Mouse (Mus musculus) splenic B cell, adult 2 months (primary cell): Measurements from ENCODE around the gene Nfkbie.

Source experiments
- DNase-seq: peaks from one replicate; pipeline ENCODE4 v3.0.0-alpha.2; 2011; ENCODE audit warnings: low read depth, low spot score
- H3K27me3 ChIP-seq: 2 replicates; pipeline ENCODE4 v1.6.1; 2012; ENCODE audit warnings: mild to moderate bottlenecking, low read length, moderate library complexity, mixed read lengths; ENCODE audit not compliant: control insufficient read depth, poor library complexity, insufficient read depth, severe bottlenecking
- H3K36me3 ChIP-seq: 2 replicates; pipeline ENCODE4 v1.6.1; 2012; ENCODE audit warnings: mild to moderate bottlenecking, low read length, moderate library complexity, mixed read lengths; ENCODE audit not compliant: control insufficient read depth, poor library complexity, insufficient read depth, severe bottlenecking

Nfkbie gene

GRCm38 (mm10) chr17:45600267-45600666 is 44.8 kb downstream of the Nfkbie start:
- H3K36me3 ChIP-seq, result no peaks in the 10 kb centered on the region
- DNase-seq, result no peak
- H3K27me3 ChIP-seq, result no peaks in the 10 kb centered on the region

GRCm38 (mm10) chr17:45601325-45601724 is 45.8 kb downstream of the Nfkbie start:
- H3K27me3 ChIP-seq, result no peaks in the 10 kb centered on the region
- DNase-seq, result no peak
- H3K36me3 ChIP-seq, result no peaks in the 10 kb centered on the region

GRCm38 (mm10) chr17:45601877-45602304 is 46.4 kb downstream of the Nfkbie start, which contains the start of gene Mymx:
Gene Mymx, minus strand, starts transcription at chr17:45602102.
- H3K36me3 ChIP-seq, result no peaks in the 10 kb centered on the region
- H3K27me3 ChIP-seq, result no peaks in the 10 kb centered on the region
- DNase-seq, result no peak

GRCm38 (mm10) chr17:45602984-45603383 is 47.5 kb downstream of the Nfkbie start:
- H3K36me3 ChIP-seq, result no peaks in the 10 kb centered on the region
- DNase-seq, result no peak
- no peaks in the 10 kb centered on the region for H3K27me3 ChIP-seq

- Histone ChIP-seq H3K27me3 (no peaks in the 10 kb centered on the region), H3K36me3 (no peaks in the 10 kb centered on the region)
- no peak for DNase-seq
These were observed 51.7 kb downstream of the Nfkbie start for GRCm38 (mm10) chr17:45606992-45607879.

GRCm38 (mm10) chr17:45608396-45608795 is 52.9 kb downstream of the Nfkbie start:
- DNase-seq, result no peak
- Histone ChIP-seq H3K36me3 (no peaks in the 10 kb centered on the region), H3K27me3 (no peaks in the 10 kb centered on the region)

GRCm38 (mm10) chr17:45610144-45610866 is 54.8 kb downstream of the Nfkbie start:
- no peaks in the 10 kb centered on the region for H3K27me3 ChIP-seq
- DNase-seq, result no peak
- H3K36me3 ChIP-seq, result no peaks in the 10 kb centered on the region

GRCm38 (mm10) chr17:45612008-45612407 is 56.5 kb downstream of the Nfkbie start:
- no peak for DNase-seq
- no peaks in the 10 kb centered on the region for H3K27me3 ChIP-seq
- H3K36me3 ChIP-seq, result no peaks in the 10 kb centered on the region
